Mouse (Mus musculus) ES-E14 (cell line): ENCODE results near the gene Snrnp200.

Experiments
- CHD2 ChIP-seq: IDR thresholded peaks from 2 replicates; pipeline ENCODE4 v1.6.1; 2014; ENCODE audit warnings: mild to moderate bottlenecking, low read depth, low read length, inconsistent platforms
- HCFC1 ChIP-seq: IDR thresholded peaks from 2 replicates; pipeline ENCODE4 v1.6.1; 2012; ENCODE audit warnings: low read length, inconsistent platforms, borderline replicate concordance; ENCODE audit not compliant: insufficient read depth
- MAFK ChIP-seq: IDR thresholded peaks from 2 replicates; pipeline ENCODE4 v1.6.1; 2014; ENCODE audit warnings: mild to moderate bottlenecking, low read depth, low read length, inconsistent platforms; ENCODE audit not compliant: insufficient read depth
- ZC3H11A ChIP-seq: IDR thresholded peaks from 2 replicates; pipeline ENCODE4 v1.6.1; 2012; ENCODE audit warnings: low read depth, mild to moderate bottlenecking, inconsistent platforms, low read length, borderline replicate concordance
- ZNF384 ChIP-seq: IDR thresholded peaks from 2 replicates; pipeline ENCODE4 v1.6.1; 2012; ENCODE audit warnings: low read depth, low read length, inconsistent platforms

DNA sequence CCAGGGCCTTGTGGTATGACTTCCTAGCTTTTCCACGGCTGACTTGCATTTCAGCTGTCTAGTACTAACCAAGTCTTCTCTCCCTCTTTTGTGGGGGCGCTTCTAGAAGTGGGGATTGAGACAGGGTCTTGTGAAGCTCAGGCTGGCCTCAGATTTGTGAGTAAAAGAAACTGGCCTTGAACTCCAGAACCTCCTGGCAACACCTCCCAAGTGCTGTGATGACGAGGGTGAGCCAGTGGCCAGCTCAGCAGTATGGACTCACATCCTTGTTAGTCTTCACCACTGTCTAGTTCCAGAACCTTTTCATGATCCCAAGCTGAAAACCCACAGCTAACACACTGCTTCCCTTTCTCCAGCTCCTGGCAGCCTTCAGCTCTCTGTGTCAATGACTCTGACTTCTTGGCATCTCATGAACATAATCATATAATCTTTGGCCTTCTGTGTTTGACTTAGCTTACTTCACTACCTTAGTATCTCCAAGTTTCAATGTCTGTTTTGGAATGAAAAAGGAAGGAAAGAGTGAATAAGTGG, 46.5 kb downstream of the Snrnp200 start:
- no peak for TF ChIP-seq MAFK
- TF ChIP-seq ZNF384: no peak
- no peak for TF ChIP-seq ZC3H11A
- no peak for TF ChIP-seq CHD2
- TF ChIP-seq HCFC1: no peak
